In genomic region chr1:192091806-192092772, GRCm38 (mm10) we compare ENCODE assay signal across 8 mouse cellular contexts. TPM values are rescaled to one million over a fixed set of nuclear protein-coding genes. Genes with fewer than 3 reads are reported as not detected.
DNase-seq lines count a peak whose midpoint lies in the region; ATAC-seq lines count a peak whose summit lies in the region.

Gene Traf5 (minus strand): TSS chr1:192092559.

- WGBS in hindbrain, embryonic 13.5 days = 4% methylated on average over 63 of the region's 63 CpGs

- H3K9me3 ChIP-seq in hindbrain, embryonic 13.5 days = no peaks in the 10 kb centered on the region

- DNase-seq in NIH3T3 (ENCODE audit: low read depth) = peak; percentile 98
- peak; percentile 92 to 96 for DNase-seq in cerebellum, postnatal 10 days
- peak; percentile 87 to 93 for DNase-seq in frontal cortex, postnatal 14 days (ENCODE audit: low spot score in 2 of 2)
- DNase-seq in layer of hippocampus, postnatal 36 days = peak; percentile 92
- peak; percentile 98 for DNase-seq in lung, postnatal 36 days
- peak; percentile 95 for DNase-seq in retina, postnatal 1 day
- peak; percentile 96 for DNase-seq in urinary bladder, adult 18-20 months (ENCODE audit: low spot score in 2 of 2)

- H3K4me3 ChIP-seq in hindbrain, embryonic 13.5 days = peak within 1 kb of the TSS; percentile 54

- peak within 1 kb of the TSS; percentile 92 for H3K4me2 ChIP-seq in hindbrain, embryonic 13.5 days

- no peaks in the 10 kb centered on the region for H3K36me3 ChIP-seq in hindbrain, embryonic 13.5 days

- peak; percentile 97 for ATAC-seq in hindbrain, embryonic 13.5 days (ENCODE audit: low FRiP score)

- H3K4me1 ChIP-seq in hindbrain, embryonic 13.5 days (replicated peaks) = peaks cover 7% of the 10 kb centered on the region

- H3K27me3 ChIP-seq in hindbrain, embryonic 13.5 days = peaks cover 30% of the 10 kb centered on the region

- H3K9ac ChIP-seq in hindbrain, embryonic 13.5 days = peak within 1 kb of the TSS; percentile 76

- no peak within 1 kb of the TSS for H3K27ac ChIP-seq in hindbrain, embryonic 13.5 days

RNA-seq across cellular contexts. Expression of gene Traf5, which starts in this region (rescaled TPM):
- 2.3 and 2.6 TPM in 2 replicates for polyA plus RNA-seq in hindbrain, embryonic 13.5 days (2015; fragmentation: Nextera tagmentation; extraction: Ambion mirVana)
- total RNA-seq in layer of hippocampus, postnatal 36 days (2021) = 1 to 10 TPM; 2.5 to 2.8 TPM
